Mouse (Mus musculus): ENCODE results near the gene Agpat4. TPM values are rescaled to one million over a fixed set of nuclear protein-coding genes. Genes with fewer than 3 reads are reported as not detected.

Agpat4 gene
- total RNA-seq, 4 experiments from 2014 or later = 1.5 to 1.9 (median 1.8) TPM

DNA sequence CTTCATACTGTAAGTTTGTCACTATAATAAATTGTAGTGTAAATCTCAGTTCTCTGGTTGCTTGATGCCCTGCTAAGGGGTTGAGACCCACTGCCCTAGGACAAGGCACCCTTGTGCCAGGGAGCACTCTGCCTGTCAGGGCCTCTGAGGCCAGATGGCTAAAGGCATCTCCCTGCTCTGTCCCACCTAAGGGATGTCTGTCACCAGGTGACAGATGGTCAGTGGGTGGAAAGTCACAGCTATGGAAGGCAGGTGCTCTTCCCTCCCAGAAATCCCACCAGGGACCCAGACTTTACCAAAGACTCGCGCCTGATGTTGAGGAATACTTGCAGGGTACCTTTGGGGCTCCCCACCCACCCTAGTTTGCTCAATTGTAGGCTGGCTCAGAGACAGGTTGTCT, 42.0 kb downstream of the Agpat4 start:
- no peak for DNase-seq (ENCODE audit: low spot score in 2 of 2)

DNA sequence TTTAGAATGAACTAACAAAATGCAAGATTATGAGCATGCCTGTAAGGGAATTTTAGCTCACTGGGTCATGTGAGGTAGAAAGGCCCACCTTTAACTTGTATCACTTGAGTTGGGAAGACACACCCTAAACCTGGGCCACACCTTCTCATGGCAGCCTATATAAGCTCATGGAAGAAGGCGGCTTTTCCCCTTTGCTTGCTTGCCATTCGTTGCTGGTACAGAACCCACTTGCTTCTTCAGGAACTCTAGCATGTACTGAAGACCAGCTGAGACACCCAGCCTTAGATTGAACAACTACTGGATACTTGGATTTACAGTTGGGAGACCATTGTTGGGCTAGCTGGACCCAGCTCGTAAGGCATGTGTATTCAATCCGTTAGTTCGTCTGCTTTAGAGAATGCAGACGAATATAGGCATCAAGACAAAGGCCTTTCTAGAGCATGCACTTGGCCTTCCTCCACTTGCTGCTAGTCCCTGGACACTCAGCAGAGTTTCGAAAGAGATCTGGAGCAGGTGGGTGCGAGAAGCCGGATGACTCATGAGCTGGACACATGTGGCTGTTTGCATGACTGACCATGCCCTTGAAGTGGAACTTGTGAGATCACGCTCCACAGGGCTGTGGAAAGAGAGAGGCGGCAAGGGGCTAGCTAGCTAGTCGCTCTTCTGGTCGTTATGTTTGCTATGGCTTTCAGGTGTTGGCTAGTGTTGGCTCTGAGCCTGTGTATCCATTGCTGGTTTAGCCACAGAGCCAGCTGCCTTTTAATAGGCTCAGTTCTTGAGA, 42.7 kb downstream of the Agpat4 start:
- DNase-seq (ENCODE audit: low spot score in 2 of 2) = no peak

DNA sequence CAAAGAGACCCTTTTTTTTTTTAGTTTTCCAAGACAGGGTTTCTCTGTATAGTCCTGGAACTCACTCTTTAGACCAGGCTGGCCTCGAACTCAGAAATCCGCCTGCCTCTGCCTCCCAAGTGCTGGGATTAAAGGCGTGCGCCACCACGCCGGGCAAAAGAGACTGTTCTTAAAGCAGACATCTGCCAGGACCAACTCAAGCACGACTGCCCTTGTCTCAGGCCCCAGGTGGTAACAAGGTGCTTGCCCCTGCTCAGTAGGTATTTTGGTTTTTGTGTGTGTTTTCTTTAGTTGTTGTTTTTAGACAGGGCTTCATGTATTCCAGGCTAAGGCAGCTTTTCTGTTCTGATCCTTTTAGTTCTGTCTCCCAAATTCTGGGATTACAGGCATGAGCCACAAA, 43.4 kb downstream of the Agpat4 start:
- DNase-seq (ENCODE audit: low spot score in 2 of 2) = no peak

DNA sequence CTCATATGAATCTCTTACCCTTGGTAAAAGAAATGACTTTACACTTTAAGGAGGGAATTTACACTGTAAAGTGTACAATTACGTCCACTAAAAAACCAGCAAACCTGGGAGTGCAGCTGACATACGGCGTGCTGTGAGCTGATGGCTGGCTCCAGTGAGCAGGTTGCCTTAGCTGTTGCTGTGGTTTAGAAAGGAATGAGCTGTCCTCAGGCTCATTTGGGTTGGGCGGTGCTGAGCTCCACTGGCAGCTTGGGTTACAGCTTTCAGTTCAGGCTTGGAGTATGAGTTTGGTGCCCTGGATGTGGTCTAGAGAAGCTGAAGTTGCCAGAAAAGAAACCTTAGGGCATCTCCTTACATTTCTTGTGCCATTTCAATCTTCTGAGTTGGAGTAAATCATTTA, 44.3 kb downstream of the Agpat4 start:
- no peak for DNase-seq (ENCODE audit: low spot score in 2 of 2)

DNA sequence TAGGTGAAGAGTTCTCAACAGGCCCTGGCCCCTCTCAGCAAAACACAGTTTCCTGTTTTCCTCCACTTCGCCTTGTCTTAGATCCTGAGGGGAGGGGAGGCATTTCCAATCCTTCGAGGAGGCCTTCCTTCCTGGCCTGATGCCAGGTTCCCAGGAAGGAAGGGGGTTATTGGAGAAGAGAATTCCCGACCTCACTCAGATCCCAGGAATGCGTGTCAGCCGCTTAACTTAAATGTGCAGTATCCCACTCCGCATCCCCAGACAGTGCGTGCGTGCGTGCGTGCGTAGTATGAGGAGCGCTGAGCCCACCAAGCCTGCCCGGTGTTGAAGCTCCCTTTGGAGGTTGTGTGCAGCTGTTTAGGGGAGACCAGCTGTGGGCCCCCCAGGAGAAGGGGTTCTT, 44.9 kb downstream of the Agpat4 start:
- DNase-seq (ENCODE audit: low spot score in 2 of 2) = no peak

- DNase-seq (ENCODE audit: low spot score in 2 of 2) = no peak
Observed at GRCm38 (mm10) chr17:12163903-12164302, 45.4 kb downstream of the Agpat4 start.

DNA sequence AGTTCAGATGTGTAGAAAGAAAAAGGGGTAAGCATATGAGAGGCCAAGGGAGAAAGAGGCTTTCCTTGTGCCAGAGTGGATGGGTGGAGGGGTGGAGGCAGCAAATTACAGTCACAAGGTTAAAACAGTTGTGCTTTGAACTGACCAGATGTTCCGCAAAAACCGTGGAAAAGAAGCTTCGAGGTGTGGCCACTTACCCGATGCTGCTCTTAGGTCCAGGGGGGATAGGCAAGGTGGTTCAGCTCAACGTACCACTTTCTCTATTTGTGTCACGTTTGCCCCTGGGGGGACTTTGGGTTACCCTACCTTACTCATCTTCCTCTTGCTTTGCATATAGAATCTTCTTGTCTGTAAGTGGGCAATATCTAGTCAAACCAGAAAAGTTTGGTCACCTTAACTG, 46.0 kb downstream of the Agpat4 start:
- DNase-seq (ENCODE audit: low spot score in 2 of 2) = no peak

DNA sequence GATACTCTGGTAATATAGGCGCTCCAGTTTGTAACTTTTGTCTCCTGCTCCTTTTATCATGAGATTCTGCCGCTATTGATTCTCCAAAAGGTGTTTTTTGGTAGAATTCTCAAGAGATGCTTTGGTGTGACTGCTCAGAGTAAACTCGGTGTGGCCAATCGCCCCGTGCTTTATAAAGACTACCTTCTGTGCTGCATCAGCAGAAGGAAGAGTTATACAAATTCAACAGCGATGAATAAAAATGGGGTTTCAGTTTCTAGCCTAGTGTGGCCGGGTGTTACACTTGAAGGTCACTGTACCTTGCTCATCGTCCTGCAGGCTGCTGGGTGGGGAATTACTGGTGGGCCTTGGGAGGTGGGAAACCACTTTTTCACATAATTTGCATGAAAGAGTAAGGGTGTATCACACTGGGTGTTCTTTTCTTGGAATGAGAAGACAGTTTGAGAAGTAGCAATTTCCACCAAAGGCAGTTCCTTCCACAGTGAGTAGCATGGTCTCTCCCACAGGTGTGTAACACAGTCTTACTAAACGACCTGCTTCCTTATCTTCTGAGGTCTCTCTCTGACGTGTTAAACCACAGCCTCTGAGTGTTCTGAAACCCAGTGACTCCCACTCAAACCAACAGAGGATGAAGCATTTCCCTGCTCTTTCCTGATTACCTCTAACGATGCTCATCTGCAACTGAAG, 46.6 kb downstream of the Agpat4 start:
- no peak for DNase-seq (ENCODE audit: low spot score in 2 of 2)

GRCm38 (mm10) chr17:12165701-12166100, 47.2 kb downstream of the Agpat4 start:
- no peak for DNase-seq (ENCODE audit: low spot score in 2 of 2)

DNA sequence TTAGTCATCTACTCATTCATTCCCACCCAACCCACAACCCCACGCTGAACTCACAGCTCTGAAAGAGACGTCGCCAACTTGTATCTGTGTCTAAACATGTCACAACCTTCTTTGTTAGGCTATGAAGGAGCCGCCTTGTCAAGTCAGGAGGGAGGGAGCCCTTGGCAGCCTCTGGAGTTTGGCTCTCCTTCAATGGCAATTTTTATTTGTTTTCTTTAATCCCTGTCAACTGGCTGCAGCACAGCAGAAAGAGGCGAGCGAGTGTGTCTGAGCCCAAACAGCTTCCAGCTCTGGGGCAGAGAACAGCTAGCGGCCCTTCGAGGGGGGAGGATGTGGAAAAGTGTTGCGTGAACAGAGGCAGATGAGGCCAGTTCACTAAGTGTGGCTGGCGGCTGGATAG, 50.0 kb downstream of the Agpat4 start:
- peak; percentile 60 to 63 for DNase-seq (ENCODE audit: low spot score in 2 of 2)

DNA sequence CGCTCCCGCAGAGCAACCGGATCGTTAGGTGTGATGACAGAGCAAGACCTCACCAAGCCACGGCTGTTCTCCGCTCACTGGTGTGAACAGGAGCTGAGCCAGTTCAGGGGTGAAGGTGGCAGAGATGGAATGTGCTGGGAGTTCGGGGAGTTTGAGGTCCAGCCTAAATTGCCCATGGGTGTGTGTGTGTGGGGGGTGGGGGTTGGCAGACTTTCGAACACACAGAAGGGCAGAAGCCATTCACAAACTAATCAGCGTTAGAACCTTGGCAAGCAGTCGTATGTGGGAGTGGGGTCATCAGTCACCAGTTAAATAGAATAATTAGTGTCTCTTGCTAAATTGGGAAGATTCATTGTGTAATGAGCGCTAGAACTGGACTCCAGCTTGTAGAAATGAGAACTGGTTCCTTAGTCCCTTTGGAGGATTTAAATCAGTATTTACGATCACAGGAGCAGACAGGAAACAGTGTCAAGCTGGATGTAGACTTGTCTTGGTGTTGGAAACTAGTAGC, 50.9 kb downstream of the Agpat4 start:
- DNase-seq (ENCODE audit: low spot score in 2 of 2) = no peak

DNA sequence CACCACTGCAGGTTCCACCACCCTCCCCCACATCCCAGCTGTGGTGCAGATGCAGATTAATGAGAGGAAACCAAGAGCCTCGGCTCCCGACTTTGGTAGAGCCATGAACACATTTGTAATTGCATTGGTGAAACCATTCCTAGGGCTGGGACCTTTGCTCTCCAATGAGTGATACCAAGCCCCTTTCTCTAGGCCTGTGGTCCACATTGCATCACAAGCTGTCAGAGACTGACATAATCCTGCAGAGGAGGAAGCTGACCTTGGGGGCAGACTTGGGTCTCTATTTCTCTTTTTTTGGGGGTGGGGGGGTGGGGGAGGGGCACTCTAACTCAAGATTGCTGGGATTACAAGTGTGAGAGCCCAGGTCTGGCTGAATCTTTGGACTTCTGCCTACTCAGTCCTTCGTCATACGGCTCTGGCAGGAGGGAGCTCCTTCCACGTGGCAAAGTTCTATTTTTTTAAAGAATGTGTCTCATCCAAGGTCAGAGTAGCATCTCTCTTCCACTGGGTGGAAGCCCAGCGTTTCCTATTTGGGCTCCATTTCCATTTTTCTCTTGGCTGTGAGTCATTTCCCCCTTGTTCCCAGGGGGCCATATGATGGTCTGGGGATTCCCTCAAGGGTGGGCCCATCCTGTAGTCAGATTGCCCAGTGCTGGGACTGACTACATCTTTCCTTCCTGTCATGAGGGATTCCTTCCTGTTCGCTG, 52.4 kb downstream of the Agpat4 start:
- peak; percentile 27 to 32 for DNase-seq (ENCODE audit: low spot score in 2 of 2)

DNA sequence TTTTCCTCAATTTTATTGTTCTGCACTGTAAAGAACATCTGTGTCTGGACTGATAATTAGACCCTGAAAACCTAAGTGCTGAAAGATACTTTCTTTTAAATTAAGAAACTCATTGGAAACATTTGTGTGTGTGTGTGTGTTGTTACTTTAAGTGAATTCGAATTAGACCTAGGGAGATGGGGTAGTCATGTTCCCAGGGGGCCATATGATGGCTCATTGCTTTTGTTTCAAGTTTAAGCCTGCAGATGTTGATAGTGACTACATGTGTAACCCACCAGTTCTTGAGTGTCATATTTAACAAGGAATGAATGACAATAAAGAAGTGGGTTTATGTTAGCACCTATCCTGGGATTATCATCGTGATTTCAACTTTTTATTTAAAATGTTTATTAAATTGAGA, 53.2 kb downstream of the Agpat4 start:
- DNase-seq (ENCODE audit: low spot score in 2 of 2) = no peak

GRCm38 (mm10) chr17:12174221-12174620, 55.7 kb downstream of the Agpat4 start:
- DNase-seq (ENCODE audit: low spot score in 2 of 2) = no peak

GRCm38 (mm10) chr17:12174896-12175295, 56.4 kb downstream of the Agpat4 start:
- no peak for DNase-seq (ENCODE audit: low spot score in 2 of 2)

DNA sequence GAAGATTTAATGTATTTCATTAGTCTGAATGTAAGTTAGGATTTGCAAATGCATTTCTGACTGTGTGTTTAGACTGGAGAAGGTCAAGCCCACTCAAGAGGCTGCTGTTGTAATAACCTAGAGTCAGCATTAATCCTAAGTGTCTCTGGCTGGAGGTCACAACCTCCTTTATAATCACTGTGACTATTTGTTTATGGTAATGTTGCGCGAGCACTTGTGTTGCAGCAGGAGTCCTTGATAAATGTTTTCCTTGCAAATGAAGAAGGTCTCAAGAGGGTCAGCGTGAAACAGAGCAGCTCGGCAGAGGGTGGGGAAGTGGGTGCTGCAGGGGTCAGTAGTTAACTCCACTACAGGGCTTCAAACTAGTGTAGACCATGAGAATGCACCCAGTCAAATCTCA, 57.1 kb downstream of the Agpat4 start:
- DNase-seq (ENCODE audit: low spot score in 2 of 2) = no peak

GRCm38 (mm10) chr17:12179339-12179738, 60.8 kb downstream of the Agpat4 start:
- no peak for DNase-seq (ENCODE audit: low spot score in 2 of 2)

DNA sequence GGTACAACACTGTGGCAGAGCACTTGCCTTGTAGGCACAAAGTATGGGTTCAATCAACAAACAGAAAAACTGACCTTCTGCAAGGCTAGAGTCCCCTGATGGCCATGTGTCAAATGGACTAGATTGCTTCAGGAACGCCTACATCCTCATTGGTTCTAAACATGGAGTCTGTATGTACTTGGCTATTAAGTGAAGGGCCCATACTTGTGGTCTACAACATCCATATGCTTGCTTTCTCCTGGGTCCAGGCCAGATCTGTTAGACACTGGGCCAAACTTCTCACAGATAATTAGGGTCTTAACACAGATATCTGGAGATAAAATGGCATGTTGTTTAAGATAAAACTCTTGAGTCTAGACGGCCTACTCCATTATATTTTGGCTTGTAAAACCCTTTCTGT, 61.3 kb downstream of the Agpat4 start:
- DNase-seq (ENCODE audit: low spot score in 2 of 2) = no peak

DNA sequence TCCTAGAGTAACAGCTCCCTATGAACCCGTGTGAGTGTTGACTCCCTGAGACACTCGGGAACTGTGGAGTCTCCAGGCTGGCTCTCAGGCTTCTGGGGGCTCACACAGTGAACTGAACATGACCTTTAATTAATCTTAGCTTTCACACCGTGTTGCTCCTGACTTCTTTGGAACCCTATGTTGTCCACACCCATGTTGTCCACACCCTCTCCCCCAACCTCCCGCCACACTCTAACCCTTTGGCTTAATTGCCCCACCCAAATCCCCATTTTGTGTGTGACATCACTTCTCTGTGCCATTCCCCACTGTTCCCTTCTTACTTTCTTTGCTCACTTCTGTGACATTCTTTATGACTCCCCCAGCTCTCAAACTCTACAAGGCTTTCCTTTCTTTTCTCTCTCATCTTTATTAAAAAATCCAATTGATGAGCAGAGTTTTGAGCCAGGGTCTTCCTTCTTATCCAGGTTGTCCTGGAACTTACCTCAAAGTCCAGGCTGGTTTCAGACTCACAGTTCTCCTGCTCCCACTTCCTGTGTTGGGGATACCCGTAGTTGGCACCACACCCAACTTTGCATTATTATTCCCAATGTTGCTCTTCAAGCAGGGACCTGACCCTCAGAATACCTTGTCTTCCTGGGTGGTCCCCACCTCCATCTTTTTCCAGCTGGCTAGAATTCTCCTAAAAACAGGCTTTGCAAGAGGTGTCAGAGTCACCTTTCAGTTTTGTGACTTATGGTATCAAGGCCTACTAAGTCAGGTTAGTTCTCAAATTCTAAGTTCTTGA, 64.4 kb downstream of the Agpat4 start:
- no peak for DNase-seq (ENCODE audit: low spot score in 2 of 2)

- no peak for DNase-seq (ENCODE audit: low spot score in 2 of 2)
Observed at GRCm38 (mm10) chr17:12184283-12184682, 65.8 kb downstream of the Agpat4 start.

DNA sequence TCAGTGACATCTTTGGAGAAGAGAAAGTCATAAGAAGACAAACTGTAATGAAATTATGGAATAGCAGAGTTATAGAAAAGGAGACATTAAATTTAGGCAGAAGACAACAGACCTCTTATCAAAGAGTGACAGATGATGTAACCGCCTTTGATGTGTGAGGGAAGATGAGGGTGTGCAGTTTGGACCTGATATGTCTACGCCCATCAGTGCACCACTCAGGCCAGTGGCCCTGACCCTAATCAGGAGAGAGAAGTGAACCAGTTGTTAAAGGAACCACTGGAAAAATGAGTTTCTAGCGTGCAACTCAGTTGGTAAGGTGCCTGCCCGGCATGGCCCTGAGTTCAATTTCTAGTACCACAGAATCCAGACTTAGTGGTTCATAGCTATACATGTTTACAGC, 67.4 kb downstream of the Agpat4 start:
- DNase-seq (ENCODE audit: low spot score in 2 of 2) = no peak
